Mouse (Mus musculus): ENCODE data around the gene Serpina1f. TPM values are rescaled to one million over a fixed set of nuclear protein-coding genes. Genes with fewer than 3 reads are reported as not detected.

Gene Serpina1f
- 1,013 TPM for polyA plus RNA-seq (2014; fragmentation: Illumina TruSeq; extraction: RNeasy Lipid Tissue Mini Kit (QIAGEN cat#74804); ENCODE audit: low read depth, low replicate concordance)

DNA sequence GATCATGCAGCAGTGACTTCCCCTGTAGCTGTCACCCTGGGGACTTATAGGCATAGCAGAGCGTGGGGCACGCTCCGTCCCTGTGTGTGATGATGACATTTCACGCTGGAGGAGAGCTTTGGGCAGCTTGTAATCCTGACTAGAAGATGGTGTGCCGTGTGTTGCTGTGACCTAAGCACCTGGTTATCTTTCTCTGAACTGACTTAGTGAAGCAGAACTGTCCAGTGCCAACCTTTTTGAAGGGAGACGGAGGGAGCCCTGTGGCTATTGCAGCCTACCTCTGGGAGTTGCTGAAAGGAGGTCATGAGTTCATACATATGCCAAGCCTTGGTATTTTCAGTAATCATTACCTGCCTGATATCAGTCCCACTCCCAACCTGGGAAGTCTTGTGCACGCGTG lies at the start of gene Serpina1f:
Gene Serpina1f (minus strand): TSS at position 101 of the 400 bp plus-strand sequence.

GRCm38 (mm10) chr12:103676039-103676438 lies 19.3 kb downstream of the Serpina1f start, which contains the start of gene Serpina16:
Gene Serpina16, minus strand, starts transcription at chr12:103676139.

GRCm38 (mm10) chr12:103656848-103657626 lies 38.3 kb downstream of the Serpina1f start, which contains the start of gene Serpina6:
Gene Serpina6, minus strand, starts transcription at chr12:103657212.

Other genes with a start within 250 kb of the Serpina1f start
- not detected for gene Ifi27l2b, start 238.3 kb downstream of the Serpina1f start, polyA plus RNA-seq (2014; fragmentation: Illumina TruSeq; extraction: RNeasy Lipid Tissue Mini Kit (QIAGEN cat#74804); ENCODE audit: low read depth, low replicate concordance)
- gene Ppp4r4, start 163.2 kb downstream of the Serpina1f start, polyA plus RNA-seq (2014; fragmentation: Illumina TruSeq; extraction: RNeasy Lipid Tissue Mini Kit (QIAGEN cat#74804); ENCODE audit: low read depth, low replicate concordance) = 3.9 TPM
- not detected for gene Serpina10, start 64.1 kb downstream of the Serpina1f start, polyA plus RNA-seq (2014; fragmentation: Illumina TruSeq; extraction: RNeasy Lipid Tissue Mini Kit (QIAGEN cat#74804); ENCODE audit: low read depth, low replicate concordance)
- gene Serpina6, start 38.3 kb downstream of the Serpina1f start, polyA plus RNA-seq (2014; fragmentation: Illumina TruSeq; extraction: RNeasy Lipid Tissue Mini Kit (QIAGEN cat#74804); ENCODE audit: low read depth, low replicate concordance) = not detected
- 526 TPM for gene Serpina16, start 19.4 kb downstream of the Serpina1f start, polyA plus RNA-seq (2014; fragmentation: Illumina TruSeq; extraction: RNeasy Lipid Tissue Mini Kit (QIAGEN cat#74804); ENCODE audit: low read depth, low replicate concordance)
- gene Serpina1d, start 78.1 kb upstream of the Serpina1f start, polyA plus RNA-seq (2014; fragmentation: Illumina TruSeq; extraction: RNeasy Lipid Tissue Mini Kit (QIAGEN cat#74804); ENCODE audit: low read depth, low replicate concordance) = 0.46 TPM
- 0.24 TPM for gene Serpina1b, start 134.8 kb upstream of the Serpina1f start, polyA plus RNA-seq (2014; fragmentation: Illumina TruSeq; extraction: RNeasy Lipid Tissue Mini Kit (QIAGEN cat#74804); ENCODE audit: low read depth, low replicate concordance)
- gene Serpina1a, start 168.0 kb upstream of the Serpina1f start, polyA plus RNA-seq (2014; fragmentation: Illumina TruSeq; extraction: RNeasy Lipid Tissue Mini Kit (QIAGEN cat#74804); ENCODE audit: low read depth, low replicate concordance) = 0.52 TPM
- gene Serpina1c, start 209.4 kb upstream of the Serpina1f start, polyA plus RNA-seq (2014; fragmentation: Illumina TruSeq; extraction: RNeasy Lipid Tissue Mini Kit (QIAGEN cat#74804); ENCODE audit: low read depth, low replicate concordance) = not detected